ENCODE assay signal across 8 mouse cellular contexts in genomic region chr10:128737435-128737834, GRCm38 (mm10). TPM values are rescaled to one million over a fixed set of nuclear protein-coding genes. Genes with fewer than 3 reads are reported as not detected.
DNase-seq lines count a peak whose midpoint lies in the region; ATAC-seq lines count a peak whose summit lies in the region.

No protein-coding gene starts in this region.

- H3K4me2 ChIP-seq in embryonic facial prominence, embryonic 11.5 days (ENCODE audit: low read depth, low read length) = peak overlapping the region; percentile 43
- H3K4me2 ChIP-seq in midbrain, embryonic 13.5 days (replicated peaks) = peak overlapping the region; percentile 43

- no peaks in the 10 kb centered on the region for H3K9me3 ChIP-seq in embryonic facial prominence, embryonic 11.5 days (replicated peaks; ENCODE audit: control insufficient read depth, low read length)
- H3K9me3 ChIP-seq in midbrain, embryonic 13.5 days = no peaks in the 10 kb centered on the region

- H3K9ac ChIP-seq in embryonic facial prominence, embryonic 11.5 days (replicated peaks; ENCODE audit: low read length) = peak overlapping the region; percentile 44; the same call in 1 of the 2 replicates
- H3K9ac ChIP-seq in midbrain, embryonic 13.5 days (replicated peaks) = 0 out of 2 replicates have a peak overlapping the region, but pooled peaks have one; percentile 23

- WGBS in embryonic facial prominence, embryonic 11.5 days = 2% methylated on average over 15 of the region's 15 CpGs
- 3% methylated on average over 15 of the region's 15 CpGs for whole genome bisulfite sequencing in midbrain, embryonic 13.5 days

- no peaks in the 10 kb centered on the region for H3K36me3 ChIP-seq in embryonic facial prominence, embryonic 11.5 days (replicated peaks; ENCODE audit: control insufficient read depth, insufficient read depth, low read depth, low read length)
- no peaks in the 10 kb centered on the region for H3K36me3 ChIP-seq in midbrain, embryonic 13.5 days

- peak; percentile 61; the same call in 1 of the 2 replicates for ATAC-seq in embryonic facial prominence, embryonic 11.5 days (replicated peaks; ENCODE audit: insufficient number of reproducible peaks, low FRiP score, low TSS enrichment, low read depth)
- ATAC-seq in midbrain, embryonic 13.5 days = no peak
- no peak for ATAC-seq in megakaryocyte progenitor cell, adult 5-6 weeks (replicated peaks; ENCODE audit: poor library complexity)

- H3K4me1 ChIP-seq in embryonic facial prominence, embryonic 11.5 days (ENCODE audit: control insufficient read depth, insufficient read depth, low read length) = no peaks in the 10 kb centered on the region
- peaks cover 4% of the 10 kb centered on the region; the same call in 1 of the 2 replicates for H3K4me1 ChIP-seq in midbrain, embryonic 13.5 days (replicated peaks)

- no peak overlapping the region for H3K27ac ChIP-seq in embryonic facial prominence, embryonic 11.5 days (replicated peaks; ENCODE audit: low read depth, low read length)
- H3K27ac ChIP-seq in midbrain, embryonic 13.5 days = no peak overlapping the region

- H3K27me3 ChIP-seq in embryonic facial prominence, embryonic 11.5 days (ENCODE audit: control insufficient read depth, insufficient read depth, low read length) = peaks cover 2% of the 10 kb centered on the region
- H3K27me3 ChIP-seq in midbrain, embryonic 13.5 days = peaks cover 18% of the 10 kb centered on the region

- peak overlapping the region; percentile 10; the same call in 1 of the 2 replicates for H3K4me3 ChIP-seq in embryonic facial prominence, embryonic 11.5 days (ENCODE audit: low read depth, low read length)
- H3K4me3 ChIP-seq in midbrain, embryonic 13.5 days (replicated peaks) = 0 out of 2 replicates have a peak overlapping the region, but pooled peaks have one; percentile 11

- DNase-seq in lung, adult 18-20 months = peak; percentile 35 to 51
- DNase-seq in lung, postnatal 14 days = no peak
- peak; percentile 45 for DNase-seq in embryonic facial prominence, embryonic 11.5 days (ENCODE audit: low spot score)
- DNase-seq in kidney, postnatal 10 days = peak; percentile 27
- DNase-seq in urinary bladder, adult 2 months (ENCODE audit: low spot score) = no peak
- DNase-seq in urinary bladder, postnatal 14 days (ENCODE audit: low spot score) = no peak

RNA-seq across cellular contexts. Expression of gene Dgka, which starts 7.2 kb away (rescaled TPM):
- 5.9 and 8.0 TPM in 2 replicates for polyA plus RNA-seq in embryonic facial prominence, embryonic 11.5 days (2014; fragmentation: Nextera tagmentation; extraction: Ambion mirVana)
- 5.0 TPM in 2 replicates for polyA plus RNA-seq in midbrain, embryonic 13.5 days (2015; fragmentation: Nextera tagmentation; extraction: Ambion mirVana)
- 9.6 and 13.0 TPM in 2 replicates for total RNA-seq in megakaryocyte progenitor cell, adult 5-6 weeks (2015)
- 9.1 and 10.7 TPM in 2 replicates for total RNA-seq in megakaryocyte progenitor cell, adult 5-6 weeks (2017)
- 65.5 and 71.0 TPM in 2 replicates for polyA plus RNA-seq in urinary bladder, adult 2 months (2012; rRNA removed)

RNA-seq across cellular contexts. Expression of gene Pym1, which starts 10.3 kb away (rescaled TPM):
- polyA plus RNA-seq in embryonic facial prominence, embryonic 11.5 days (2014; fragmentation: Nextera tagmentation; extraction: Ambion mirVana) = 45.9 TPM in 2 replicates
- 50.6 and 51.8 TPM in 2 replicates for polyA plus RNA-seq in midbrain, embryonic 13.5 days (2015; fragmentation: Nextera tagmentation; extraction: Ambion mirVana)
- total RNA-seq in megakaryocyte progenitor cell, adult 5-6 weeks (2015) = 36.6 and 37.7 TPM in 2 replicates
- total RNA-seq in megakaryocyte progenitor cell, adult 5-6 weeks (2017) = 38.9 and 53.4 TPM in 2 replicates
- 32.9 and 36.9 TPM in 2 replicates for polyA plus RNA-seq in urinary bladder, adult 2 months (2012; rRNA removed)

RNA-seq across cellular contexts. Expression of gene Cdk2, which starts 32.6 kb away (rescaled TPM):
- polyA plus RNA-seq in embryonic facial prominence, embryonic 11.5 days (2014; fragmentation: Nextera tagmentation; extraction: Ambion mirVana) = 135 and 146 TPM in 2 replicates
- polyA plus RNA-seq in midbrain, embryonic 13.5 days (2015; fragmentation: Nextera tagmentation; extraction: Ambion mirVana) = 36.2 TPM in 2 replicates
- total RNA-seq in megakaryocyte progenitor cell, adult 5-6 weeks (2015) = 83.1 and 98.3 TPM in 2 replicates
- total RNA-seq in megakaryocyte progenitor cell, adult 5-6 weeks (2017) = 65.8 and 68.0 TPM in 2 replicates
- 23.6 and 32.4 TPM in 2 replicates for polyA plus RNA-seq in urinary bladder, adult 2 months (2012; rRNA removed)

RNA-seq across cellular contexts. Expression of gene Pmel, which starts 33.4 kb away (rescaled TPM):
- 28.7 and 68.1 TPM in 2 replicates for polyA plus RNA-seq in embryonic facial prominence, embryonic 11.5 days (2014; fragmentation: Nextera tagmentation; extraction: Ambion mirVana)
- polyA plus RNA-seq in midbrain, embryonic 13.5 days (2015; fragmentation: Nextera tagmentation; extraction: Ambion mirVana) = 0.09 and 0.15 TPM in 2 replicates
- total RNA-seq in megakaryocyte progenitor cell, adult 5-6 weeks (2015) = 0.12 and 0.68 TPM in 2 replicates
- 0.96 TPM in 1 of 2 replicates, not detected in the other for total RNA-seq in megakaryocyte progenitor cell, adult 5-6 weeks (2017)
- 0.72 and 0.95 TPM in 2 replicates for polyA plus RNA-seq in urinary bladder, adult 2 months (2012; rRNA removed)

RNA-seq across cellular contexts. Expression of gene Rab5b, which starts 41.4 kb away (rescaled TPM):
- 71.6 and 74.3 TPM in 2 replicates for polyA plus RNA-seq in embryonic facial prominence, embryonic 11.5 days (2014; fragmentation: Nextera tagmentation; extraction: Ambion mirVana)
- polyA plus RNA-seq in midbrain, embryonic 13.5 days (2015; fragmentation: Nextera tagmentation; extraction: Ambion mirVana) = 106 and 107 TPM in 2 replicates
- 33.1 and 40.2 TPM in 2 replicates for total RNA-seq in megakaryocyte progenitor cell, adult 5-6 weeks (2015)
- 47.9 and 50.6 TPM in 2 replicates for total RNA-seq in megakaryocyte progenitor cell, adult 5-6 weeks (2017)
- 101 and 107 TPM in 2 replicates for polyA plus RNA-seq in urinary bladder, adult 2 months (2012; rRNA removed)

Comparison
In these comparisons a context has a peak if more than half of its experiments do, and no peak if none do; other contexts are left out.
1. DNase-seq: peak in lung, adult 18-20 months (2 of 2), embryonic facial prominence, embryonic 11.5 days (single experiment) and kidney, postnatal 10 days (single experiment); none in lung, postnatal 14 days (single experiment), urinary bladder, adult 2 months (single experiment) and urinary bladder, postnatal 14 days (single experiment).